Mouse (Mus musculus) C2C12 (cell line): ENCODE results near the gene Mgmt. TPM values are rescaled to one million over a fixed set of nuclear protein-coding genes. Genes with fewer than 3 reads are reported as not detected.

Experiments used
- H3K27me3 ChIP-seq: one replicate; pipeline ENCODE4 v1.6.1; 2011; ENCODE audit not compliant: control insufficient read depth, insufficient read depth, insufficient read length
- H3K36me3 ChIP-seq: one replicate; pipeline ENCODE4 v1.6.1; 2011; ENCODE audit not compliant: control insufficient read depth, insufficient read depth
- H3K4me3 ChIP-seq: one replicate; pipeline ENCODE4 v1.5.1; 2011; ENCODE audit warnings: mild to moderate bottlenecking, control low read depth; ENCODE audit not compliant: poor library complexity, insufficient read depth, severe bottlenecking
- H3K79me2 ChIP-seq: one replicate; pipeline ENCODE4 v1.6.1; 2011; ENCODE audit not compliant: control insufficient read depth, insufficient read depth
- H3K79me3 ChIP-seq: one replicate; pipeline ENCODE4 v1.6.1; 2011; ENCODE audit warnings: low read depth, control low read depth
- H3ac ChIP-seq: one replicate; pipeline ENCODE3; 2011; ENCODE audit warnings: low read depth; ENCODE audit not compliant: control insufficient read depth, insufficient read length
- CEBPB ChIP-seq: IDR thresholded peaks from one replicate; pipeline ENCODE4 v1.6.1; 2011; ENCODE audit warnings: low read depth, mild to moderate bottlenecking, control low read depth, moderate library complexity
- CTCF ChIP-seq: IDR thresholded peaks from one replicate; pipeline ENCODE4 v1.5.1; 2011; ENCODE audit not compliant: control insufficient read depth, insufficient read depth, insufficient read length
- FOSL1 ChIP-seq: IDR thresholded peaks from one replicate; pipeline ENCODE4 v1.8.0; 2011; ENCODE audit warnings: mild to moderate bottlenecking, low read length; ENCODE audit not compliant: poor library complexity, insufficient read depth, severe bottlenecking
- MAX ChIP-seq: IDR thresholded peaks from one replicate; pipeline ENCODE4 v1.6.1; 2011; ENCODE audit warnings: mild to moderate bottlenecking, control low read depth
- MYOD1 ChIP-seq: IDR thresholded peaks from one replicate; pipeline ENCODE4 v1.6.1; 2011; ENCODE audit warnings: low read depth; ENCODE audit not compliant: control insufficient read depth, insufficient read length
- MYOG ChIP-seq: IDR thresholded peaks from one replicate; pipeline ENCODE4 v1.6.1; 2011; ENCODE audit not compliant: control insufficient read depth, insufficient read length; ENCODE audit errors: extremely low read depth
- USF1 ChIP-seq: IDR thresholded peaks from one replicate; pipeline ENCODE4 v1.6.1; 2011; ENCODE audit warnings: low read depth, mild to moderate bottlenecking, control low read depth, moderate library complexity
- polyA plus RNA-seq: library from polyadenylated mRNA; unstranded; fragments of >200 nt; fragmentation: generic; extraction: Trizol; gene quantifications from one replicate; pipeline ENCODE4 v1.2.1, GENCODE M21; 2012; ENCODE audit warnings: missing spikeins

Gene Mgmt
- polyA plus RNA-seq, 1 experiment: 1.9 TPM

GRCm38 (mm10) chr7:137073878-137074277, 179.5 kb downstream of the Mgmt start:
- no peak overlapping the region for H3ac ChIP-seq
- no peaks in the 10 kb centered on the region for H3K79me2 ChIP-seq
- no peaks in the 10 kb centered on the region for H3K27me3 ChIP-seq
- TF ChIP-seq CTCF (no peak), MAX (no peak), MYOG (no peak), USF1 (no peak), FOSL1 (no peak), CEBPB (no peak), MYOD1 (no peak)
- no peak overlapping the region for H3K4me3 ChIP-seq
- no peaks in the 10 kb centered on the region for H3K79me3 ChIP-seq
- no peaks in the 10 kb centered on the region for H3K36me3 ChIP-seq

GRCm38 (mm10) chr7:137074324-137074723, 179.9 kb downstream of the Mgmt start:
- Histone ChIP-seq H3K4me3 (no peak overlapping the region), H3K36me3 (no peaks in the 10 kb centered on the region), H3K27me3 (no peaks in the 10 kb centered on the region), H3K79me2 (no peaks in the 10 kb centered on the region), H3ac (no peak overlapping the region), H3K79me3 (no peaks in the 10 kb centered on the region)
- TF ChIP-seq MAX (no peak), FOSL1 (no peak), USF1 (no peak), MYOG (no peak), CTCF (no peak), CEBPB (no peak), MYOD1 (no peak)

- no peaks in the 10 kb centered on the region for H3K79me2 ChIP-seq
- no peaks in the 10 kb centered on the region for H3K36me3 ChIP-seq
- no peak overlapping the region for H3K4me3 ChIP-seq
- TF ChIP-seq FOSL1 (no peak), CTCF (no peak), USF1 (no peak), MAX (no peak), MYOD1 (no peak), MYOG (no peak), CEBPB (no peak)
- H3K79me3 ChIP-seq: no peaks in the 10 kb centered on the region
- no peak overlapping the region for H3ac ChIP-seq
- no peaks in the 10 kb centered on the region for H3K27me3 ChIP-seq
Observed at GRCm38 (mm10) chr7:137075301-137075700, 180.9 kb downstream of the Mgmt start.

GRCm38 (mm10) chr7:137080171-137080570, 185.8 kb downstream of the Mgmt start:
- Histone ChIP-seq H3K4me3 (no peak overlapping the region), H3ac (no peak overlapping the region), H3K79me2 (no peaks in the 10 kb centered on the region), H3K27me3 (no peaks in the 10 kb centered on the region), H3K79me3 (no peaks in the 10 kb centered on the region), H3K36me3 (no peaks in the 10 kb centered on the region)
- no peak for TF ChIP-seq MYOD1
- no peak for TF ChIP-seq USF1
- TF ChIP-seq MAX: no peak
- no peak for TF ChIP-seq CTCF
- no peak for TF ChIP-seq CEBPB
- TF ChIP-seq FOSL1: no peak
- no peak for TF ChIP-seq MYOG

- Histone ChIP-seq H3K79me3 (no peaks in the 10 kb centered on the region), H3K79me2 (no peaks in the 10 kb centered on the region), H3K36me3 (no peaks in the 10 kb centered on the region), H3K27me3 (no peaks in the 10 kb centered on the region), H3K4me3 (no peak overlapping the region), H3ac (no peak overlapping the region)
- TF ChIP-seq MAX (no peak), CEBPB (no peak), USF1 (no peak), MYOG (no peak), FOSL1 (no peak), CTCF (no peak), MYOD1 (no peak)
Observed at GRCm38 (mm10) chr7:137082171-137082570, 187.8 kb downstream of the Mgmt start.

GRCm38 (mm10) chr7:137084651-137085050, 190.2 kb downstream of the Mgmt start:
- H3K4me3 ChIP-seq: no peak overlapping the region
- H3ac ChIP-seq: no peak overlapping the region
- H3K27me3 ChIP-seq: no peaks in the 10 kb centered on the region
- H3K79me3 ChIP-seq: no peaks in the 10 kb centered on the region
- no peaks in the 10 kb centered on the region for H3K79me2 ChIP-seq
- H3K36me3 ChIP-seq: no peaks in the 10 kb centered on the region
- no peak for TF ChIP-seq CTCF
- no peak for TF ChIP-seq CEBPB
- TF ChIP-seq MYOG: no peak
- no peak for TF ChIP-seq USF1
- TF ChIP-seq MAX: no peak
- no peak for TF ChIP-seq MYOD1
- no peak for TF ChIP-seq FOSL1
